Mouse (Mus musculus) right cerebral cortex, postnatal 4 days (tissue): ENCODE measurements around the gene Ssh1.
A peak's percentile ranks its signal among the peaks of the same experiment; 100 is the strongest.

Experiments used
- DNase-seq: peaks from one replicate; pipeline ENCODE4 v3.0.0-alpha.2; 2022

Ssh1 gene

GRCm38 (mm10) chr5:113964972-113965371 lies 28.7 kb downstream of the Ssh1 start:
- DNase-seq: no peak

- no peak for DNase-seq
These were observed 31.9 kb downstream of the Ssh1 start for GRCm38 (mm10) chr5:113961776-113962175.

- no peak for DNase-seq
These were observed 33.3 kb downstream of the Ssh1 start for GRCm38 (mm10) chr5:113960416-113960815.

- DNase-seq: no peak
These were observed 34.7 kb downstream of the Ssh1 start for GRCm38 (mm10) chr5:113959039-113959438.

GRCm38 (mm10) chr5:113956510-113956909 lies 37.2 kb downstream of the Ssh1 start:
- DNase-seq: peak; percentile 98

- no peak for DNase-seq
These were observed 38.0 kb downstream of the Ssh1 start for GRCm38 (mm10) chr5:113955691-113956090.

- DNase-seq: no peak
These were observed 38.4 kb downstream of the Ssh1 start for GRCm38 (mm10) chr5:113955281-113955680.

- DNase-seq: peak; percentile 89
These were observed 39.3 kb downstream of the Ssh1 start for GRCm38 (mm10) chr5:113954421-113954820.

GRCm38 (mm10) chr5:113952519-113952918 lies 41.2 kb downstream of the Ssh1 start:
- DNase-seq: no peak

GRCm38 (mm10) chr5:113951693-113952071 lies 42.0 kb downstream of the Ssh1 start:
- DNase-seq: no peak

- no peak for DNase-seq
These were observed 42.7 kb downstream of the Ssh1 start for GRCm38 (mm10) chr5:113950786-113951692.

GRCm38 (mm10) chr5:113950133-113950532 lies 43.6 kb downstream of the Ssh1 start:
- no peak for DNase-seq

- DNase-seq: no peak
These were observed 46.4 kb downstream of the Ssh1 start for GRCm38 (mm10) chr5:113947280-113947679.

GRCm38 (mm10) chr5:113945126-113945525 lies 48.6 kb downstream of the Ssh1 start:
- no peak for DNase-seq

GRCm38 (mm10) chr5:113943328-113943727 lies 50.4 kb downstream of the Ssh1 start:
- no peak for DNase-seq

GRCm38 (mm10) chr5:113942580-113942979 lies 51.1 kb downstream of the Ssh1 start:
- no peak for DNase-seq

GRCm38 (mm10) chr5:113939263-113939900 lies 54.3 kb downstream of the Ssh1 start:
- DNase-seq: no peak

- no peak for DNase-seq
These were observed 56.0 kb downstream of the Ssh1 start for GRCm38 (mm10) chr5:113937650-113938049.

- no peak for DNase-seq
These were observed 59.8 kb downstream of the Ssh1 start for GRCm38 (mm10) chr5:113933889-113934288.

GRCm38 (mm10) chr5:113933480-113933879 lies 60.2 kb downstream of the Ssh1 start:
- DNase-seq: no peak

- DNase-seq: no peak
These were observed 61.4 kb downstream of the Ssh1 start for GRCm38 (mm10) chr5:113932310-113932709.

GRCm38 (mm10) chr5:113930648-113931609 lies 62.8 kb downstream of the Ssh1 start:
- no peak for DNase-seq
